Mouse (Mus musculus): ENCODE data around the gene Npas3.
A peak's percentile ranks its signal among the peaks of the same experiment; 100 is the strongest.

Gene Npas3

DNA sequence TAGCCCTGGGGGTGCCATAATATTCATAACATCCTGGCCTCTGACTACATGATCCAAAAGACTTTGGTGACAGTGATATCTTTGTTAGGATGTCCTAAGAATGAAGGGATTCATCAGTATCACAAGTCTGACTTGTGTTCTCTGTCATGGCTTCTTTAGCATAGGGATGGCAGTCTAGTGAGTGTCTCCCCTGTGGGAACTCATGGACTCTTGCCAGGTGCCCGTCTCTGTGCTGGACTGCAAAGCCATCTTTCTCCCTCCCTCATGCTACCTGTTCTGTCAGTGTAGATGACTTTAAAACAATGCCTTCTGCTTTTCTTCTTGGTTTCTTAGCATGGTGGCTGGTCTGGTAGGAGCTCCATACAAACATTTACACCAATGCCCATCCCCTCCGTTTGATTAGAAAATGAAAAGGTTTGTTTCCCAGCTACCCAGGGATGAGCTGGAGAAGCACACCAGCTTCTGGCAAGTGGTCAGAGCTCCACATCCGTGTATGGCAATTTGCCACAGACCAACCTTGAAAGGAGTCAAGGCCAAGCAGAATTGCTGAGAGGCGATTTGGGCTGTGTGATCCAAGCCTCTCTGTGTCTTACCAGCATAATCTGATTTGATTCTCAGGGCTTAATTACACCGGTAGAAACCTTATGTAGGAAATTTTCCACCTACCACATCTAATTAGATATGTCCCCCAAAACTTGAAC is 616.1 kb downstream of the Npas3 start:
- peak; percentile 8 for DNase-seq (ENCODE audit: low spot score)

DNA sequence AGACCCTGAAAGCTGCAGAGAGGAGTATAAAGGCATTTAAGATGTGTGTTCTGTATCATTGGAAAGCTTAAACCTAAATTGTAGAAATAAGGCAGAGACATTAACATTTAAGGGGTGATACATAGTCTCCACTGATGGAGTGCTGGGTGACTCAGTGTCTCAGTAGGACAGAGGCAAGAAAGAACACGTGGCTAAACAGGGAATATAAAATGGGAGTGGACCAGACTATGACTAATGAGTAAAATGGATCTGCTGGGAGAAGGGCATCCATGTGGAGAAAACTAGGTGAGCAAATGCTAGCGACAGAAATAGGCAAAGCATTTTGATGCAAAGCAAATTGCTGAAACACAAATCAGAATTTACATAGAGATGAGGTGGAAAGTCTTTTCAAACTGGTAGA is 617.2 kb downstream of the Npas3 start:
- no peak for DNase-seq (ENCODE audit: low spot score)

DNA sequence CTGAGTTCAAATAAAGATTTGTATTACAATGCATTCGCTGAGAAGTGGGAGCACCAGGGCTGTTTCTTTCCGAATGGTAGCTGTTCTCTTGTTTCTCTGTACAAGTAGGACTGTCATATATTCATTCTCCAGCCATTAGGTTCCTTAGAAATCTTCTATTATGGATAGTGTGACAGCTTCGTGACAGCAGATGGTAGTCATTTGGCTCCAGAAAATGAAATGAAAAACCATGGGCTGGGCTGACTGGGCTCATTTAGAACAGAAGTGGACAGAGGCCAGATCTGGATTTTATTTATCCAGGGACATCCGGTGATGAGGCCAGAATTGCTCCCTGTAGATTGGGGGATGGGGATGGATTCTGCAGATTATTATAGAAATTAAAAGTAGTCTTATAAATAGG is 621.5 kb downstream of the Npas3 start:
- no peak for DNase-seq (ENCODE audit: low spot score)

DNA sequence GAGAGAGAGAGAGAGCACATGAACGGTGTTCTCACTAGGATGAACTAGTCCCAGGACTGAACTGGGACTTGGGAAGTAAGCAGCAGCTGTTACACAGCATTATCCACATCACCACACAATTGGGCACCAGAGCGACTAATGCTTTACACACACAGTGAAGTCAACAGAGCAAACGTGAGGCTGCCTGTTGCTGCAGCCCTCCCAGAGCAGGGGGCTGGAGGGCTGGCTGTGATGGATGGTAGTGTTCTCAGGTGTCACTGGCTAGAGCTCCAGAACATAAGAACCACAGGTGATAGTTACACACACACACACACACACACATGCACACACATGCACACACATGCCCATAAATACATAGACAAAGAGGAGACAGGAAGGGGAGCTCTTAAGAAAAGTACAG is 626.7 kb downstream of the Npas3 start:
- DNase-seq (ENCODE audit: low spot score) = no peak

DNA sequence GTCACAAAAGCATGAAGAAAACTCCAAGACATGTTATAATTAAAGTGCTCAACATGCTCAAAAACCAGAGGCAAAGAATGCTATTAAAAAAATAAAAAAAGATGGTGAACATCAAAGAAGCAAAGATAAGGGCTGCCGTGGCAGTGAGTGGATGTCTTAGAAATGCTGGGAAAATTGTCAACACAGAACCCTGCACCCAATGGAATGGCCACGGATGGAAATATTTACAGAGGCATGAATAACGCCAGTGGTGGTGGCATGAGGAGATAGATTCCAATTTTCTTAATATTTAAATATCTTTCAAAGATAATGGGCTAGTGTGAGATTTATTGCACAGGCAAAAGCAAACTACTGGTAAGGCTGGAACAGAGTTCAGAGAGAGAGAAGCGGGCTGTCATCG is 628.2 kb downstream of the Npas3 start:
- DNase-seq (ENCODE audit: low spot score) = no peak

DNA sequence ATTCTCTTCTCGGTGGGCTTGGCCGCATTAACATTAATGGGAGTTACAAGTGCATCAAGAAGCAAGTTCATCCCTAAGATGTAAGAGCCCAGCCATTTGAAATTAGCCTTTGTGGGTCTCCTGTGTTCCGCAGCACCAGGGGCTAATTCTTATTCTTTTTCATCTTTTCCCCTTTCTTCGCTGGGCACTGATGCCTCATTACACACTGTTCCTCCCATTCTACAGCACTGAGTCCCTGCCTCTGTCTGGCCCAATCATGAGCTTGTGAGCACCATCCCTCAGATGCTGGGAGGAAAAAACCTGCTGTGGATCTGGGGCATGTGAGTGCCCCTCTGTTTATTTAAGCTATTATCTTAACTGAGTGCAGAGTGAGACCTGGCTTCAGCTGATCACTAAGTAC is 633.2 kb downstream of the Npas3 start:
- no peak for DNase-seq (ENCODE audit: low spot score)

DNA sequence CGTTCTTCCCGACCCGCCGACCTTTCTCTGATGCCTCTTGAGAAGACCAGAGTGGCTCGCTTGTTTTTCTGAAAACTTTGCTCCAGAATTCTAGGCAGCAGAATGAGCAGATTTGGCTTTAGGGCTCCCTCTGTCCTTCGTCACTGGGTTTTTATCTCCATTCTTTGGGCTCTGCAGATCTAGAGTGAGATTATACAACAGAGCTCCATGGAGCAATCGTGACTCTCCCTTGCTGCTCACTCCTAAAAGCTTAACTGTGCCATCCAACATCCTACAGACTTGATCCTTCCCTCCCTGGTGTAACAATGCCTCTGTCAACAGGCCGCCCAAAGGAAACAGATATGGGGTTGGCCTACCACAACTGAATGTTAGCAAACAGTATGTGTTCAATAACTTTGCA is 634.4 kb downstream of the Npas3 start:
- no peak for DNase-seq (ENCODE audit: low spot score)

DNA sequence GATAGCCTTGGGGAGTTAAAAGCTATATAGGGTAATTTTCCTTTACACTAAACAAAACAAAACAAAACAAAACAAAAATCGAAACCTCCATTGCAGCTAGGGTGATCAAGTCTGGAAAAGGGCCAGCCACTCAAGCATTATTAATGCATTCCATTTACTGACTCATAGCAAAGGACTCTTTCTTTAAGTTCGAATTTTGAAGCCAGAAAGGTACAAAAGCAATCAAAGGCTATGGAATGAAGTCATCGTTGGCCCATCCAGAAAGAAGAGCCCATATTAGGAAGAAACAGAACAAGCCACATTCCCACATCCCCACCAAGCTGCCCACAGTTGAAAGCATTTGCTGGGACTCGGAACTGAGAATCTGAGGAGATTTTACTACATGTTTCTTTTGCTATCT is 640.1 kb downstream of the Npas3 start:
- no peak for DNase-seq (ENCODE audit: low spot score)

DNA sequence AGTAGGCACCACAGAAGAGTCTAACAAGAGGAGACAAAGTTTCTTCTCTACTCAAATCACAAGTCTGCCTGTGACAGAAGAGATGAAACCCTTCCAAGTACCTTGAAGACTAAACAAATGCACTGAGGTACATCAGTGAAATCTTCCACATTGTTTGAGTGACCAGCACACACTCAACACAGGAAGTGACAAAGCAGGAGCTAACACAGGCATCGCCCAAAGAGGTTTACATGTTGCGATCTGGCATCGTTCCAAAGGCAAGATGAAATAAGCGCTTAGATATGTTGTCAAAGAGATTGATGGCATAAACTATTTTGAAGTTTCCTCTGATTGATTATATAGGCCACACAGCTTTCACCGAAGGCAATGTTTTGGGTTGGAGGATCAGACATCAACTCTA is 647.4 kb downstream of the Npas3 start:
- DNase-seq (ENCODE audit: low spot score) = no peak

DNA sequence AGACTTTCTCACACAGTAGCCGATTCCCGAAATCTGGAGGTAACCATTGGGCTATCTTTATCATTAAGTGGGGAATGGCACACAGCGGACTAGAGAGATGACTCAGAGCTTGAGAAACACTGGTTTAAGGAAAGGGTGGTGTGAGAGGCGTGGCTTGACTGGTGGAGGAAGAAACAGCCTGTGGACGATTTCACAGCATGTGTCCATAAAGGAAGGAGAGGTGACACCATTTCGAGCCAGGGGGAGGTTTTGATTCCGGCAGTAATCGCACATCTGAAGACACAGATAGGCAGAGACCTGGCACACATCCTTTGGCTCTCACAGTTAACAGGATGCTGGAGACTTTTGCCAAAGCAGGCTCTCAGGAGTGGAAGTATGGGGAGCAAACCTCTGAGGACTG is 660.3 kb downstream of the Npas3 start:
- DNase-seq (ENCODE audit: low spot score) = no peak

DNA sequence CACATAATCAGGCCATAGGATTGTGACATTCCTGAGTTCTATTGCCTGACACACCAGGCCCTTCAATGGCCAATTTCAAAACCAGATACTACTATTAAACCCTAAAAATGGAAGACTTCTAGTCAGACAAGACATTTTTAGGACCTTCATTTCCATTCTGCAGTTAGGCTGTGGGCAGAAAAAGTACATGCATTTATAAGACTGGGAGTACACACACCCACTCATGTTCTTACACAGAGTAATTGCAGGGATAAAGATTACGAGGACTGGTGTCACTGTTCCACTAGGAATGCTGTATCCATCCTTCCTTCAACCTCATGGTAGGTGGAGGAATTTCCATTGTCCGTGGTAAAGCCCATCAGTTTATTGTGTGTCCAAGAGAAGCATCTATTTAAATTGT is 661.7 kb downstream of the Npas3 start:
- no peak for DNase-seq (ENCODE audit: low spot score)

DNA sequence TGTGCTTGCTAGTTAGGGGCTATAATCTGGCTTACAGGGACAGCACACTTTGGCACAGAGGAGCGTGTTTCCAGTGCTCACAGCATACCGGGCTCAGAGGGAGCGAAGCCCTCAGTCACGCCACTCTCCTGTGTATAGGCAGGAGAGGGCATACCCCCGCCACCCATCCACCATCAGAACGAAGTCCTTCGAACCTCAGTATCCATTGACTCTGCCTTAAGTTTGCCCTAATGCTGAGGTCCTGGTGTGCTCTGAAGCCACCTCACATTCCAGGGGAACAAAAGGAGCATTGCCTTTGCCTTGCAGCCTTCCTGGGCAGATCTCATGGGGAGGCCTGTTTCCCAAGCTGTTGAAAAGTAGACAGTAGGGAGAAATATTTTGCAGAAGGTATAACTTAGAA is 673.7 kb downstream of the Npas3 start:
- no peak for DNase-seq (ENCODE audit: low spot score)

DNA sequence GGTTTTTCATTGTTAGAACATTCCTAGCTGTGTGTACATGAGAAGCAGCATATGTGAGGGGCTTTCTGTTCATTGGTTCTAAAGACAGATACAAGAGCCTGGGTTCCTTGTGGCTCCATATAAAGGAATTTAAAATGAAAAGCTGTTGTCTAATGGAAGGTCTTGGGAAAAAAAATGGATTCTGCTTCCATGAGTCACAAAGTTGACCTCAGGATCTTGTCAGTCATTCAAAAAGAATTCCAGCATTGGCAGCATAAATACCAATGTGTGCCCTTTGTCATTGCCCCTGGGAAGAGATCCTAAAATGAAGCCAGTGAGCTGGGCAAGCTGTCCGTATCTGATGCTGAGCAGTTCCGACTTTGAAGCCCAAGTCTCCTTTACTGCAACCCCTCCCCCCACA is 700.3 kb downstream of the Npas3 start:
- DNase-seq (ENCODE audit: low spot score) = no peak

DNA sequence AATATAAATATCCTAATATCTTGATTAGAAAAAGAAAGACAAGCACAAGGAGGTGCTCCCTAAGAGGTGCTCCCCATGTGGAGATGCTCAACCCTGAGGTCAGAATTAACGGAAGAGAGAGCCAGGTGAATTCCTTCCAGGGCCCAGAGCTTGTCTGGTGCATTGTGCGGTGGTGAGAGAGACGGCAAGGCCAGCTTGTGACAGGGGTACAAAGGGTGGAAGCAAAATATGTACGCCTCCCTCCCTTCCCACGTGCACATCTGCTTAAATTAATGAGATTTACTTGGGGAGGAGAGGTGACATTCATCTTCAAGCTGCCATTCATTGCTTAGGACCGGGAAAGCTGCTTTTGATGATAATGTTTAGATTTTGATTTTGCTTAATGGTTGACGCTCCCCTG is 713.5 kb downstream of the Npas3 start:
- no peak for DNase-seq (ENCODE audit: low spot score)

DNA sequence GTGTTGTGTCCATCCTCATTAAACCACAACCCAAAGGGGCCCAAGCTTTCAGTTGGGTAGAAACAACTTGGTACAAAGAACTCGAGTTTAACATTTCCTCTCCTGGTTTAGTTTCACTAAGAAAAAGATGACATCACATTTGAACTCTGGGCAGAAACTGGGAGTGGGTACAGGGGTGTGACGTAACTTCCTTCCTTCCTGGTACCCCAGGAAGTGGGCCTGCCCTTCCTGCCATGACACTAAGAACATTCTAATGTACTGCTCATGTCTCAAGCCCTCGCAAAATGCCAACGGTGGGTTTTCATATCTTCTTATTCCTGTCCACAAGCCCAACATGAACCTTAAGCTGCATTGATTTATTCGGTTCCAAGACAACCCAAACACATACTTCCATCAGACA is 715.1 kb downstream of the Npas3 start:
- DNase-seq (ENCODE audit: low spot score) = no peak

DNA sequence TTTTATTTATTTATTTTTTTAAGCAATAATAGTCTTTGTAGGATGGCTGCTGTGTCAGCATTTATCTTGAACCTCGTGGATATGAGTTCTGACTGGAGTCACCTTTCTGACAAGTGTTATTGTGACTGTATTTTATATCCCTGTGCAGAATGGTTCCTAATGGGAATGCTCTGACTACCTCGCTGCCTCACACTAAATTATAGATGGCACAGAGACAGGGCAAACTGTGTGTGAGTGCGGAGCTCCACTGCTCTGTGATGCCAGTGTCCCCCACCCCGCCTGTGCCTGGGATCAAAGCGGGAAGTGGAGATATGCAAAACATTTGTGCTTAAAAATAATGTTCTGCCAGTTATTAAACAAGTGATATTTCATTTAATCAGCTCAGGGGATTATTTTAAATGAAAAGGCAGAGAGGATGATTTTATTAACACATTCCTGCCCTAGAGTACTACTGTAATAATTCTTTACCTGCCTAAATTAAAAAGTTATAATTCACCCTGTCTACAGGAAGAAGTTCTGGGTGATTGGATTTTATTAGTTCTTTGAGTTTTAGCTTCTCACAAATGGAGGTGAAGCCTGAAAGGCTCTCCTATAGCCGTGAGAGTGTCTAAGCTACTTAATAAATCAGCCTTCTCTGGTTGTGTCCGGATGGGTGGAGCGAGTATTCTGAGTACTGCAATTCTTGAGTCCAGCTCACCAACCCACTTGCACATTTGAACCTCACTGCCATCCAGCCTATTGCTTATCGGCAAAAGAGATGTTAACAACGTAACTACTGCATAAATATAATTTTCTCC is 721.1 kb downstream of the Npas3 start:
- DNase-seq (ENCODE audit: low spot score) = no peak

DNA sequence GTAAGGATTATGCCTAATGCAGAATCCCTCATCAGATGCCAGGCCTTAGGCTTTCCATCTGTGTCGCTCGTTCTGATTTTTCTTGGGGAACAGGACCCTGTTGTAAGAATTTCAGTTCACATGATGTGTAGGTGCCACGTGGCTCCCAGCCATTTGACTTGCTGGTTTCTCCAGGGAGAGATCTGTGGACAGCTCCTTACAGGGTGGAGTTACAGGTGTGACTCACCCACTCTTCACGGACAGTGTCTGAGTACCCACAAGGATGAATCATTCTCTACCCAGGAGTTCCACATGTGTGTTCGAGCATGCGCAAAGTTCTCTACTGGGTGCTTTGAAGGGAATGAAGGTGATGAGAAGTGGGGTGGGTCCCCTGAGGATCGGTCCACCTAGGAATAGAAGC is 722.2 kb downstream of the Npas3 start:
- no peak for DNase-seq (ENCODE audit: low spot score)

DNA sequence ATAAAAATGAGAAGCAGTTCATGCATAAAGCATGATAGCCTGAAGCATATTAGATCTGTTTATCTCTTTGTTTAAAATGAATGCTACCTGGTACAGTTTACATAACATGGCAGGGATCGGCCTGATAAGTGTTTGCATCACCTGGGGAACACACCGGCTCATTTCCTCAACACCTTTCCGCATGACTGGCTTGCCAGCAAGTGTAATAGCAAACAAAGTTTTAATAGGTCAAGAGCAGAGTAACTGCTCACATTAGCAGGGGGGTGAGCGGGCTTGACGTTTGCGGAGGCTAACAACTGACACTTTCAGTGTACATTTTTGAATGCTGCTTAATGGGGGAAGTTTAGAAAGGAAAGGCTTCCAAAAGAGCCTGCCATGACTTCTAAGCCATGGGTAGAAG is 724.9 kb downstream of the Npas3 start:
- no peak for DNase-seq (ENCODE audit: low spot score)

DNA sequence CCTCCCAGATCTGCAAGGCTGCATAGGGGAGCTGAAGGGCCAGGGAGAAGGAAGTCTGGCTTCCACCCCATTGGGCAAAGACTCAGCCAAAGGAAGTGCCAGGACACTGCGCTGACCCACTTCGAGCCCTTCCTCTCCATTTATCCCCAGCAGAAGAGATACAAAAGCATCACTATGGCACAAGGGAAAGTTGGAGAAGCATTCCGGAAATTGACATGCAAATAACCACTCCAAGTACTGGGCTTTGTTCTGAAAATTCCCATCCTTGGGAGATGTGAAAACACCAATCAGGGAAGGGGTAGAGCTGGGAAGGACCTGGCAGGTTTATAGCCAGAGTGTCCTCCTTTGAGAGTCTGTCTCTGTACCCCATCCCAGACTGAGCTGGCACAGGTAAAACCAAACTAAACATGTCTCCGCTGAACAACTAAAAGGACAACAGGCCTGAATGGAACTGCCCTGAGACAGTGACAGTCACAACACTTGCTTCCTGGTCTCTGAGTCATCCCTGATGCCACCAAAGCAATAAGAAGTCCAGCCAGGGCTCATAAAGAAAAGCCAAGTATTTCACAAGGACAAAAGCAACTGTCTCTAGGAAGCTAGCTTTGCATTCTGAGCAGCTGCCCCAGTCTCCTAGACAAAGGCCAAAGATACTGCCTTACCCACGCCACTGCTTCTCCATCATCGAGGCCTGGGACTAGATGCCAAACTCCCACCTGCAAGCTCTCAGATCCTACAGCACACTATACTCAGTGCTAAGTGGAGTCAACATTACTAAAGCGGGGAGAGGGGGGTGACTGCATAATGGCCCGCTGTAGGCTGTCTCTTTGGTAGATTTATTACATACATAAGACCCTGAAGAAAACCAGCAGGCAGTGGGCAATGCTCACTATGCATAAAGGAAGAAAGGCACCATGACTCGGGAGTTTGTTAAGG is 733.4 kb downstream of the Npas3 start:
- DNase-seq (ENCODE audit: low spot score) = no peak

DNA sequence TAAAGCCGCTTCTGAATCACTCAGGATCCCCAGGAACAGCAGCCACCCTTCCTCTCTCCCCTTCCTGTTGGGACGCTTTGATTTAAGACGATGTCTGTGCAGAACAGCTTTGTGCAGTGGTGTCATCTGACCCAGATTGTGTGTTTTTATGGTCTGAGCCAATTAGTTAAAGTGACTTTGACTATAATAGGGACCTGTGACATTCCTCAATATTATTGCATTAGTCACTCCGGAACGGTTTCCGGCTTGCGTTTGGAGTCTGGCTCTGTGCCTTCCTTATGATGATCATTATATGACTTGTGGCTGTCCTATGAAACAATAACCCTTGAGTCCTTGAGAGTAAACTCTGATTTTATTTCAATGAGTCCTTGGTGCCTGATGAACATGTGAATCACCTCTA is 735.5 kb downstream of the Npas3 start:
- no peak for DNase-seq (ENCODE audit: low spot score)

DNA sequence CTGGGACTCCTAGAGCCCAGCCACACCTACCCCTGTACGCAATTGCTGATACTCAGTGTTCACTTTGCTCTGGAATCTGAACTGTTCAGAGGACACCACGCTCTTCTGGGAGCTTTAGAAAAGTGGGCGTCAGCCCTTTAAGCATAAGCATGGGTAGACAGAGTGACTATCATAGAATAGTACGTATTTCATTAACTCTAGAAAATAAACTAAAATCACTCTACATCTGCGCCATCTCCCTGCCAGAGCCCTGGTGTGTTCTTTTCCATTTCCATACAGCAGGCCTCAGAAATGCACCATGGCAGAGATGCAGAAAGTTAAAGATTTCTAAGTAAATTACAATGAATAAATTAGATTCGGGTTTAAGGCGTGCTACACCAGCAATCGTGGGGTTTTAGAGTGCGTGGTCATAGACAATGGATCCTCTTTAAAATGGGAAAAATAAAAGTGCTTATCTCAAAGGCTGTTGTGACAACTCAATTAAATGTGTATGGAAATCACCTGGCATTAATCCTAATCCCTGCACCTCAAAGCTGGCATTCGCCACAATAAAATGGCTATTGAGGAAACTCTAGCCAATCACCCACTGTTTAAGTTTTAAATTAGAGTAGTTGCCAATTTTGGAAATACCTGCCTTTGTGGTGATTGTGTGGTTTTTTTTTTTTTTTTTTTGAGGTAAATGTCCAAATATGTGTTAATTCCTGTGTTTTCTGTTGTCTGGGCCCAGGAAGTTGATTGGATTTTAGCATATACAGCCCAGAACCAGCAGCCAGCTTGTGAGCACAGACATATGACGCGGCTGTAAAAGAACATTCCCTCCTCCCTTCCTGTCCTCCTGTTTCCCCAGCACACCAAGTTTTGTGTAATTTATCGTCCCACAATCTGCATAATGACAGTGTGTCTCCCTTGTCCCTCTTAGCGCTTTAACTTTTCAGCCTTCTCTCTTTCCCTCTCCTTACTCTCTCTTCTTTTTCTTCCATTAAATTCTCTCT is 737.7 kb downstream of the Npas3 start:
- no peak for DNase-seq (ENCODE audit: low spot score)

DNA sequence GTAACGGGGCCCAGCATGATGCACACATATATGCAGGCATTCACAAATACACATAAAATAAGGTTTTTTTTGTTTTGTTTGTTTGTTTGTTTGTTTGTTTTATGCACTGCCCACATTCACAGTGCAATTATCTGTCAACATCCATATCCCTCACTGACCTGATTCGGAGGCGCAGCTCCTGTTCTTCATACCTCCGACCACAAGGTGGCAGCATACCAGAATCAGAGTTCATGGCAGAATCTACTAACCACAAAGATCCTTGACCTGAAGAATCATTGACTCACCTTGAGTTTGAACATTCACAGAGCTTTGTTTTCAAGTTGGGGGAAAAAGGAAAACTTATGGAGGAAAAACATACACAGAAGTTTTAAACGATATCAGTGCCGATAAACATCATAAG is 743.9 kb downstream of the Npas3 start:
- no peak for DNase-seq (ENCODE audit: low spot score)

Measured in testis, postnatal 14 days (tissue).